Mouse (Mus musculus) brain, embryonic 14.5 days (tissue): ENCODE measurements around the gene Gm49721.
"Not testable (repeated sequence)": the region's sequence is repeated elsewhere in the genome, so short reads cannot be mapped to it uniquely, and the experiment has no call there.

Experiments used
- CTCF ChIP-seq: fragments of 200-500 bp; IDR thresholded peaks from 2 replicates; pipeline ENCODE4 v1.5.1; 2012; ENCODE audit warnings: inconsistent platforms, mild to moderate bottlenecking, moderate library complexity, borderline replicate concordance; ENCODE audit not compliant: insufficient read depth, insufficient read length; ENCODE audit errors: extremely low read depth
- POLR2A ChIP-seq: fragments of 200-500 bp; IDR thresholded peaks from 2 replicates; pipeline ENCODE4 v1.6.1; 2012; ENCODE audit warnings: mild to moderate bottlenecking, inconsistent platforms, borderline replicate concordance; ENCODE audit not compliant: poor library complexity, insufficient read depth, insufficient read length, severe bottlenecking; ENCODE audit errors: extremely low read depth

DNA sequence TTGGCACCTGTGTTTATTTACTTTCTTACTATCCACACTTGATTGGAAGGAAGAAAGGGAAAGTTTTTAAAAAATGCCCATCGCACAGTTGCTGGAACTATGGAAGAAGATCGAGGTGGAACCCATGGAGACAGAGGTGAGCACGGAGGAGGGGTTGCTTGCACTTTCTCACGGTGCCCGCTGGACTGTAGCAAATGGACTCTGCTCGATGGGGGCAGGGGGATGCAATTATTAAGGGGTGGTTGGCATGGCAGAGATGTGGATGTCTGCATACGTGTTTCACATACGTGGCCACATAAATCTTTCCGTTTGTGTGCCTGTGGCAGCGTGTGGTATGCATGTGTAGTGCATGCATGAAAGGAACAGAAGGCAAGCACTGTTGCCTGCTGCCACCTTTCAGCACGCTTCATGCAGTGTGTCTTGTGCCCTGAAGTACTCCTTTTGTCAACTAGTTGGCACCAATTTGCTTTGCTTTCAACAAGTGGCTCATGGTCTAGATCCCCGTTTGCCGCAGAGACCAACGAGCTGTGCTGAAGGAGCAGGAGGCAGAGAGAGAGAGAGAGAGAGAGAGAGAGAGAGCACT, 47.2 kb downstream of the Gm49721 start:
- TF ChIP-seq POLR2A, CTCF: not testable (repeated sequence)
